Mouse (Mus musculus) mouse trophoblast stem cell (cell line): Measurements from ENCODE around the gene Msl1.

Experiments used
- in situ Hi-C, 2 experiments: fragments of 300-500 bp; cut with MseI, MboI; formaldehyde crosslinking; loops; 2 replicates in 1 of 2; 3 replicates in 1 of 2; pipeline ENCODE4 v1.15.1; 2025

The Msl1 gene

DNA sequence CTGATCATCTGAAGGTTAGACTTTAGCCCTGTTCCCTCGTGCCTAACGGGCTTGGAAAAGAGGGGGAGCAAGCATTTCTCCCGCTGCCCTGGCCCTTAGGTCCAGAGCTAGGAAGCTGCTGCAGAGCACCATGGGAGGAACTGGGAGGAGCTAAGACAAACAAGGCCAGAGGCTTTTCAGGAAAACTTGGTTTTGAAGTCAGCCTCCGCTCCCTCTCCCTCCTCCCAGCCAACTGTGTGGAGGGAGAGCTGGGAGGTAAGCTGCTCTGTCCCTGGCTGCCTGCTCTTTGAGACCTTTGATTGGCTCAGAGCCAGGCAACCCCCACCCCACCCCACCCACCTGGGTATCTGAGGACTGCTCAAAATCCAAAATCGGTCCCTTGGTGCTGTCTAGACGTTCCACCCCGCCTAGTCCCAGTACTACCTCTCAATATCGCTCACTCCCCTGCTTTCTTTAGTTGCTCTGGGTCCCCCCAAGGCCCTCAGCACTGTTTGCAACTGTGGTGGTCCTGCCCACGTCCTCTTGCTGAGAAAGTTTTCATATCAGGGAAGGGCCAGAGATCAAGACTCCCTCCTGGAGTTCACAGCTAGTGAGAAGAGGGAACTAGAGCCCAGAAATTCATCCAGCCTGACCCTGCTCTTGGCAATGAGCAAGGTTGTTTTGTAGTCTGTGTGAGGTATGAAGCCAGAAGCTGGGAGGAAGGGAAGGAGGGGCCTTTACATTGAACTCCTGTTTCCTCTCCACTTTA, 18.3 kb upstream of the Msl1 start:
- in situ Hi-C loops: no loop called here

DNA sequence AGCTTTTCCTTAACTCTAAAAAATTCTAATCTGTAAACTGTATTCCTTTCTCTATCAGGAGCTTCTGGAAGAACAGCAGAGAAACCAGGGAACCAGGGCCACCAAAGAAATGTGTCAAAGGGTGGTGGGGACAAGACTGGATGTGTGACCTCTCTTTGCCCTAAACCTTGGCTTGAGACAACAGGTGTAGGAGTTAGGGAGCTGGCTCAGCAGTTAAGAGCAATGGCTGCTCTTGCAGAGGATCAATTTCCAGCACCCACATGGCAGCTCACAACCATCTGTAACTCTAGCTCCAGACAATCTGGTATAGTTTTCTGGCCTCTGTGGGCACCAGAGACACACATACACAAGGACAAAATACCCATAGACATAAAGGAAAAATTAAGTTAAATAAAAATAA, 17.4 kb upstream of the Msl1 start:
- in situ Hi-C loops: no loop called here

DNA sequence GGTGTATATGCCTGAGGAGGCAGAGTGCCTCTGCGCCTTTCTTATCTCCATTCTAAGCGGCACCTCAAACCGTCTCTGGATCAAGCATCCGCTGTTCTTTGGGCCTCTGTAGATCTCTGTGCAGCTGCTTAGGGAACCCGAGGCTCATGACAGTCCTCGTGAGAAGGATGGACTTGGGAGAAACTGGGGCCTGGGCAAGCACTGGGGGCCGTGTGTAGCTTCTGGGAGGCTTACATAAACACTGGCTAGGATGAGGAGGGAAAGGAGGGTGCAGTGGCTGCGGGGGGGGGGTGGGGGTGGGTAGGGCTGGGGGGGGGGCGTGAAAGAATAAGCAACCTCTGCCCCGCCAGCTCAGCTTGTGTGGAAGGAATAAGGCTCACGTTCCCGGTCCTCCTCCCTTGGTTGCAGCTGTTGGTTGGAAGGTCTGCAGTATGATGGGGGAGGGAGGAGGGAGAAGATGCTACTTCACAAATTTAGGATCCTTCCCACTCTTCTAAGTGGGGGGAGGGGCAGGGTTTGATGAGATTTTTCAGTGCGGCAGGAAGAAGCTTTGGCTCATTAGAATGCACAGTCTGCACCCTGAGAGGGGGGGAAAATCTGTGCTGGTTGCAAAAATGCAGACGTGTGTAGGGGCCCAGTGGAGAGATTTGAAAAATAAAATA, 13.3 kb upstream of the Msl1 start:
- in situ Hi-C loops: no loop called here

DNA sequence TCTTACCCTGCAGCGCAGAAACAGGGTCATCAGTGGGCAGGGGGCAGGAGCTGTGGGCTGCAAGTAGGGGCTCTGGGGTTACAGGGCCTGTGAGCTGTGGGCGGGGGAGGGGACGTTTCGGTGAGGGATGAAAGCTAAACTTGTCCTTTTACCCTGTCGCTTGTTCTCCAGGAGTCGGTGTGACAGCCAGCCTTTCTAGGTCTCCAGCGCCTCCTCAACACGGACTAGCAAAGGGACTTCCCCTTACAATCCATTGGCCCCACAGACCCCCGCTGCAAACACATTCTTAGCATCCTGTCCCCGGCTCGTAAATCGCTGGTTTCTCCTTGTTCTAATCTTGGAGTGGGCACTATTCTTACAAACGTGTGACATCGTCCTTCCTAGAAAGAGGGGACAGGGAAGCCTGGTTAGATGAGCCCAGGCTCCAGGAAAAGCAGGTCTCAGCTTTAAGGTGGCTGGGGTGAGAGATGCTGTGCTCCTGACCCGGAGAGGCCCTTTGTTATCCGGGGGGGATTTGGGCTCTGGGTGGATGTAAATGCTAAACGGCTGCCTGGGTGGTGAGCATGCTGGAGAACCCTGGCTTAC, 12.6 kb upstream of the Msl1 start:
- in situ Hi-C loops: no loop called here

DNA sequence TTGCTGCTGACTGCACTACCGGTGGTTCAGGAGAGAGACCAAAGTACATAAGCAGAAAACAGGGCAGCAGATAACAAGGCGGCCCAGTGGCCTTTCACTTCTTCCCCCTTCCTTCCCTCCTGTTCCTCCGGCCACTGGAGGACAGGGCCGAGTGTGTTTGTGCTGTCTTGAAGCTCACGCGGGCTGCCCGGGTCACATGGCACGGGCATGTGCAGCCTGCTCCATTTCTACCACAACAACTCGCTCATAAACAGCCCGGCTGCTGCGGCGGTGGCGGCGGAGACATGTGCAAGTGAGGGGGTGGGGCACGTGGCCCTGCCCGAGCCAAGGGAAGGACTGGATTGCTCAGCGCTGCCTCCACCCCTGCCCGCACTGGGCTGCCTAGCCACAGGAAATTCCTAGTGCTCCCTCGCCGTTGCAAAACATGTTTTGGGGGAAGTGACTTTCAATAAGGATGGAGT, 12.1 kb upstream of the Msl1 start:
- in situ Hi-C loops: no loop called here

DNA sequence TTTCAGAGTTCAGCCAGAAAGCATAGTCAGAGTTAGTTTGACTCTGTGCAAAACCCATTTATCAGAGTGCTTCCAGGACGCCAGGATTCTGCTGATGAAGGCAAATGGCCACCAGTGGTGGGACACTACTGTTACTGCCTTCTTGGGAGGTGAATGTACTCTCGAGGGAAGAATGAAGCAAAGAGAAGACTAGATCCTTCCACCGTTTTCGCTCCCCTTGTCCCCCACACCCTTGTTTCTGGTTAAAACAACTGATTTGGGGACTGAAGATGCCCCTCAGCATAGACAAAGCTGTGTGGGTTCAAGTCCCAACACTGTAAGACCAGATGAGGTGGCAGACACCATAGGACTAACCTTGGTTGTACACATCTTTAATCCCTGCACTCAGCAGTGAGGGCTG, 11.2 kb upstream of the Msl1 start:
- in situ Hi-C loops: no loop called here

DNA sequence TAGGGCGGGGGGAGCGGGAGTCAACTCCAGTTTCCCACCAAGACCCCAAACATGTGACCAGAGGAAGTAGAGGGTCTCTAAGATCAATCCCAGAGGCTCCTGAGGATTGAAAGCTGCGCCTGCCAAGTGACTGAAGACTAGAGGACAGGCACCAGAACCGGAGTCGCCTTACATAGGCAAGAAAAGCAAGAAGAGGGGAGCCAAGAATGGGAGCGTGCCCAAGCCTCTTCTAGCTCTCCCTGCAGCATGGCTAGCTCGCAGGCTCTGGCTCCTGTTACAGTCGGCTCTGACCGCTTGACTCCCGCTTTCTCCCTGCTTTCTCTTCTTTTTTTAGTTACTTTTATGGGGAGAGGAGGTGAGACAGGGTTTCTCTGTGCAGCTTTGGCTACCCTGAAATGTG, 10.1 kb upstream of the Msl1 start:
- in situ Hi-C loops: loop anchor here in 1 of 2 experiments (5.0 kb wide), 1 partner anchor 83 kb away; the partner anchor contains the start of gene Csf3

DNA sequence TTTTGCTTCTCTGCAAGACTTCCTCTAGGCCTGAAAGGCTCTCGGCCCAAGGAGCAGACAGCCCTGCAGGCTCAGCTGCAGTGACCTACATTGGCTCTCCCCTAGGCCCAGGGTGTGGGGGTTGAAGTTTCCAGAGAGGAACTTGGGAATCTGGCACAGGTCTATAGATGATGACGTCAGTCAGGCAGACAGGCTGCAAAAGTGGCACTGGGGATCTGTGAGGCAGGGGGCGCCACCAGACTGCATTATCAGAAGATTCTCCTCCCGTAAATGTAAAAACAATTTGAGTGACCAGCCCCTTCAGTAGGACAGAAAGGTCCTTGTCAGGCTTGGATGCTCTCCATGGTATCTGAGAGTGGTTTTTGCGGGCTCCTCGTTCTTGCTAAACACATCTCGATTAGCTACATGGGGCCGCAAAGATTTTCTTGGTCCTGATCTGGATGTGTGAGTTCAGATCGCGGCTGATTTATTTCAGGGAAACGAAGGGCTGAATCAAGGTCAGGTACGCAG, 9.5 kb upstream of the Msl1 start:
- in situ Hi-C loops: loop anchor here in 1 of 2 experiments (5.0 kb wide), 1 partner anchor 84 kb away; the partner anchor contains the start of gene Csf3

DNA sequence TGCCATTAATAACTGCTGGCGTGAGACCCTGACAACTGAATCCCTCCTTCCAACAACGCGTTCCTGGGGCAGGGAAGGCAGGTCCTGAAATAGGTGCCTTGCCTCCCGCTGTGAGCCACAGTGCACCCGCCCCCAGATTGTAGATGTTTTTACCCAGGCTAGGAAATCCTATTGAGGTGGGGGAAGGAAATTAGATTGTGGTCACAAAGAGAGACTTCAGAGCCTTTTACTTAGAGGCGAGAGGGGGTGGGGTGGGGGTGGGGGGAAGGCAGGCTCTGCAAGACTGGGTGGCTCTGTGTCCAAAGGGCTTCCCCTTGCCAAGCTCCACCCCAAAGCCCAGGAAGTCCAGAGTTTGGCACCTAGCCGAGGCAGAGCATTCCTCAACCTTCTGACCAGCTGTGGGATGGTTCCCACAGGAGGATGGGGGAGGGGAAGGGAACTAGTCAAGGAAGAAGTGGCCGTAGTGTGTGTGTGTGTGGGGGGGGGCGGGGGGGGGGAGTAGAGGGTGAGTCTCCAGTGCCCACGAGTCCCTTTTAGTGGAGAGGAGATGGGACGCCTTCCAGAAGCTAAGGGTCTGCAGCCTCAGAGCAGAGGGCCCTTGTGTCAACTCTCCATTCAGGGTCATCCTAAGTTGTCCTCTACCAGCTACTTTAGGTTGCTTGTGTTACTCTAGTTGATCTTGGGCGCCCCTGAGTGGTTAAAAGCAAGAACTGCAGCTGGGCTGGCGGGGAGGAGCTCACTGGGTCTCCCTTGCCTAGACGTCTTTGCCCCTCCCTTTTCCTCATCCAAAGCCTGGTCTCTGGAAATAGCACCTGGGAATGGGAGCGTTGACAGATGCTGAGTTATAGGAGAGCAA, 8.7 kb upstream of the Msl1 start:
- in situ Hi-C loops: loop anchor here in 1 of 2 experiments (5.0 kb wide), 1 partner anchor 84 kb away; the partner anchor contains the start of gene Csf3

DNA sequence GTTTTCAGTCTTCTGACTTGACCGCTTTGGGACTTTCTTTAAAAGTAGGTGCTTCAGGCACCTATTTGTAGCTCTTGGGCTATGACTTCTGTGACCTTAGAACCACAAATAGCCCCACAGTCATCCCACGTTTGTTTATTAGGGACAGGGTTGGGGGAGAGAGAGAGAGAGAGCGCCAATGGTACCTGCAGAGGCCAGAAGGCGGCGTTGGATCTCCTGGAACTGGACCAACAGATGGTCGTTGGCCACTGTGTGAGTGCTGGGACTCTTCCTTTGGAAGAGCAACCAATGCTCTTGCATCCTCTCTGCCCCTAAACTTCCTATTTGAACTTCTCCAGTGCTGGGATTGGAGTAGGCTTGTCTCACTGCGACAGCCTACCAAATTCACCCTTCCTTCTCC, 8.1 kb upstream of the Msl1 start:
- in situ Hi-C loops: loop anchor here in 1 of 2 experiments (5.0 kb wide), 1 partner anchor 85 kb away; the partner anchor contains the start of gene Csf3

DNA sequence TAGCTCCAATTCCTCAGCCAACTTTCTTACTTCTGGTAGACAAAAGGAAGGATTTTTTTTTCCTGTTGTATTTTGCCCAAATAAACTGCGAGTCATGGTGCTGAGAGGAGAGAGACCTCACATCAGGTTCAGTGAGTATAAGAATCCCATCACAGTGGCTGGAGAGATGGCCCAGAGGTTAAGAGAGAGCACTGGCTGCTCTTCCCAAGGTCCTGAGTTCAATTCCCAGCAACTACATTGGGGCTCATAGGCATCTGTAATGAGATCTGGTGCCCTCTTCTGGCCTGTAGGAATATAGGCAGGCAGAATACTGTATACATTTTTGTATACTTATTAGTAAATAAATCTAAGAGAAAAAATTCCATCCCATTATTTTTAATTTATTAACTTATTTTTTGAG, 7.6 kb upstream of the Msl1 start:
- in situ Hi-C loops: loop anchor here in 1 of 2 experiments (5.0 kb wide), 1 partner anchor 85 kb away; the partner anchor contains the start of gene Csf3

DNA sequence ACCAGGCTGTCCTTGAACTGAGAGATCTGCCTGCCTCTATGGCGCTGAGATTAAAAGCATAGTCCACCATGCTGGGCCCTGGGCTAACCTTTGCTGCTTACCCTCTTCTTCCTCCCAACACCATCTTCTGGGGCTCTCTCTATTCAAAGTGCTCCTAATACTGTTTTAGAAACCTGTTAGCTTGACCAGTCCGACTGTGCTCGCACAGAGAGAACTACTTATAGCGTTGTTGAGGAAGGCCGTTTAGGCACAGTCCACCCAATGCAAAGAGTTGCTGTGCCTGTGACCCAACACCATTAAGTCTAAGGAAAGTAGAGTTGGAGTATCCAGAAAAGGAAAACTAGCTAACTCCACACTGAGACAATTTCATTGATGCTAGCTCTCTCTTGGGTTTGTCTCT, 7.2 kb upstream of the Msl1 start:
- in situ Hi-C loops: loop anchor here in 1 of 2 experiments (5.0 kb wide), 1 partner anchor 86 kb away; the partner anchor contains the start of gene Csf3

DNA sequence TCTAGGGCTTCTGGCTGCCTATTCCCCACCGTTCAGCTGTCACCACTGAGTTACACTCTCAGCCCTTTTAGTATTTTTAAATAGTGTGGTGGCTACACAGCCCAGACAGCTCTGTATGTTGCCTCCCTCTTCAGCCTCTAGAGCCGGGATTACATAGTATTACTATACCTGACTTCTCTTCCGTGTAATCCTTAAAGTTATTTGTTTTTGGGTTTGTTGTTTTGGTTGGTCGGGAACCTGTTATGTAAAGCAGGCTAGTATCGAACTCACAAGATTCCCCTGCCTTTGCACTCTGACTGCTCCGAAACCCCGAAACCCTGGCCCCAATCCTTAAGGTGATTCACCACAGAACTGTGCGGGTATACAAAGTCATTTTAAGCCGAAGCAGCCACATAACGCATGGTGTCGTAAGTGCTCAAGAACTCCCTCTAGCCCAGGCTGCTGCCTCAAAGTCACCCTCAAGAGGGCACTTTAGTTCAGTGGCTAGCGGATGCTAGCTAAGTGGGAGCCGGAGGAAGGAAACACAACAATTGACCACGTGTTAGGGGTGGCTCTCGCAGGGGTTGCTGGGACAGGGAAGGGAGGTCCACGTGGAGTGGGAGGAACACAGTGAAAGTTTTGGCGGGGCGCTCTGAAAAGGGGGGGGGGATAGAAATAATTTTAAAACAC, 6.6 kb upstream of the Msl1 start:
- in situ Hi-C loops: loop anchor here in 1 of 2 experiments (5.0 kb wide), 1 partner anchor 86 kb away; the partner anchor contains the start of gene Csf3

DNA sequence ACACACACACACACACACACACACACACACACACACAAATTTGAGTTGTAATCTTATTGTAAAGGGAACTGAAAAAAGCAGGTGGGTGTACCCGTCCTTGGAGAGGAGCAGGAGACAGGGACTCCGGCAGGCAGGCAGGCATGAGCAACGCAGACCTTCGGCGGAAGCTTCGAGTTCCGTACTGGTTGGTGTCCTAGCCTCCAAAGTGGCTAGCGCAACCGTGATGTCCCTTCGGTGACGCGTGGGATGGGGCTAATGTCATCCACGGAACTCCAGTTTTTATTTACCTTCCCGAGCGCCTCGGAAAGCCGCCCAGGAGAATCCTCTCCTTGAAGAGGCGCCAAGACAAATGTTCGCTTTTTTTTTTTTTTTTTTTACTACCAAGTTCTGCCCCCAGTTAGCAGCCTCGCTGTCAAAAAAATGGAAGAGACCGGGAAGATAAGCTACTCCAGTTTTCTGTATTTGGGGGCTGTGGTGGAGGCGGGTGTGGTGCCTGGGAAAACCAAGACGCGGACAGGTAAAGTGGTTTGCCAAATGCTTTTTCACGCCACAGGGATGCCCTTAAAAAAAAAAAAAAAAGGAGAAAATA, 6.0 kb upstream of the Msl1 start:
- in situ Hi-C loops: loop anchor here in 1 of 2 experiments (5.0 kb wide), 1 partner anchor 87 kb away; the partner anchor contains the start of gene Csf3

DNA sequence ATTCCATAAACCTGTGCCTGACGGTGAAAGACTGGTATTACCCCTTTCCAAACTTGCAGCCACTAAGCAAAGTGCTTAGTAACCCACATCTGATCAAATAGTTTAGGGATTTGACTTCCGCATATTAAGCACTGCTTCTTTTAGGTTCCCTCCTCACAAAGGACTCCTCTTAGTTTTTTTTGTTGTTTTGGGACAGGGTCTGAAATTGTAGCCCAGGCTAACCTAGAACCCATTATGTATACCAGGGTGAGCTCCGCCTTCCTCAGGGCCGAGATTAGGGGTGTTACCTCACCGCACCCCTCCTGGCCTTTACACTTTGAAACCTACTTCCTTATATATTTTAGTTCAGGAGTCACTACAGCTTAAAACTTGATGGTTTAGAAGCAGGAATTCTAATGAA, 5.5 kb upstream of the Msl1 start:
- in situ Hi-C loops: loop anchor here in 1 of 2 experiments (5.0 kb wide), 1 partner anchor 88 kb away; the partner anchor contains the start of gene Csf3

DNA sequence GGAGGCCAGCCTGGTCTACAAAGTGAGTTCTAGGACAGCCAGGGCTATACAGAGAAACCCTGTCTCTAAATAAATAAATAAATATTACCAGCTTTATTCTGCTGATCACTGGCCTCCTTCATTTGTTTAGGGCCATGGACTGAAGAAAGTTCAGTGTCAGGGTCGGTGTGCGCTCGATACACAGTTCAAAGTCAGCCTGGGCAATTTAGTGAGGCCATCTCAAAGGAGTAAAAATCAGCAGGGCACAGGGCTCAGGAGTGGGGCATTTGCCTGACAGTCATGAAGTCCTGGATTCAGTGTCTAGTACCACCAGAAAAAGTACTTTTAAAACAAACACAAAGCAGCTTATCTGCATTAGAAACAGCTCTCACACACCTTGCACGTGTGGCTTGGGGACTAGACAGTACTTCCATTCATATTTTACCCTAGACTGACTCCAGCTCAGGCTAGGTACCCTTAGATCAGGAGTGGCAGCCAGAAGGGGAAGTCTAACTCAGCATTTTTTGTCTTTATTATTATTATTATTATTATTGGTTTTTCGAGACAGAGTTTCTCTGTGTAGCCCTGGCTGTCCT, 4.6 kb upstream of the Msl1 start:
- in situ Hi-C loops: no loop called here

DNA sequence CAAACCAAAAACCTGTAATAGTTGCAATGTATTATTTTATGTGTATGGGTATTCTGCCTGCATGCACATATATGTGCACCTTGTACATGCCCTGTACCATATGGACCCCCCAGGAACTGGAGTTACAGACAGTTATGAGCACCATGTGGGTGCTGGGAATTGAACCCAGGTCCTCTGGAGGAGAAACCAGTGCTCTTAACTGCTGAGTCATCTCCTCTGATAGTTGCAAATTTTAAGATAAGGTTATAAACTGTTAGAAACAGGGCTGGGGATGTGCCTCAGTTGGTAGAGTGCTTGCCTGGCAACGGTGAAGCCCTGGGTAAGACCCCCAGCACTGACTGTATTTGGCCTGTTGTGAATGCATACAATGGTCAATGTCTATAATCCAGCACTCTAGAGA, 3.9 kb upstream of the Msl1 start:
- in situ Hi-C loops: no loop called here

DNA sequence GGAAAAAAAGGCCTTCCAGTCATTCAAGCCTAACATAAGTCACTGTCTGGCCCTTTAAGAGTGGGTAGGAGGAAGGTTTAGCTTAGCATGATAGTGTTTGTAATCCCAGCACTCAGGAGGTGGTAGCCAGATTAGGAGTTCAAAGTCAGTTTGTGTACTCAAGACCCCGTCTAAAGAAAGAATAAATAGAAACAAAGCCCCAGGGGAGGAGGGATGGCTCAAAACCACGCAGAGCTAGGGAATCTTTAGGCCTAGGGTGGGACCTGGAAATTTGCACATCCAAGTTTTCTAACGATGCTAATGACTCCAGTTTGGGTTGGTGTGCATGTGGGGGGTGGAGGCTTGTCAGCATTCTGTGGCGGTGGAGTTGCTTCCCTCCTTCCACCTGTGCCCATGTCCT, 3.2 kb upstream of the Msl1 start:
- in situ Hi-C loops: no loop called here

DNA sequence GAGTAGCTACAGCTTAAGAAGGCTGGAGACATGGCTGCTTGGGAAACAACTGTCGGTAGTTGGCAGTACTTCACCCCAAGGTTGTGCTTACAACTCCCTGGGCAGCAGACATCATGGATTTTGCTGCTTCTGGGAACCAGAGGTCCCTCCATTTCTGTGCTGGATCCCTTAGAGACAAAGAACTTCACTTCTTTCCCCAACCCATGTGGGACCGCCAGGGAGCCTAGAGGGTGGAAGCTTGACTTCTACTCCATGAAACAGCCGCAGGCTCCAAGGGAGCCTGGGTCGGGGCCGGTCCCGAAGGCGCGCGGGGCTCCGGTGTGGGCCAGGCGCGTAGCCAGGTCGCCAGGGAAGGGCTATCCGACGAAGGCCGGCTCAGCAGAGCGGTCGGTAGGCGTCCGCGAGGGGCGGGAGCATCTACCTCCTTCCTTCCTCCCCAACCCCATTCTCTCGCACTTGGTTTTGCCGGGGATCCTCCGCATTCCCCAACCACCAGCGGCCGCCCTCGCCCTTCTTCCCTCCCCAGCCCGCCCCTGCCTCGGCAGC, 774 bp upstream of the Msl1 start:
- in situ Hi-C loops: no loop called here
